Mouse (Mus musculus) lung, adult 2 months (tissue): Measurements from ENCODE around the gene Gm10570. TPM values are rescaled to one million over a fixed set of nuclear protein-coding genes. Genes with fewer than 3 reads are reported as not detected.

Source experiments
- DNase-seq: peaks from one replicate; pipeline ENCODE4 v3.0.0; 2022
- H3K4me1 ChIP-seq: fragments of 200-500 bp; 2 replicates; pipeline ENCODE4 v1.6.1; 2011; ENCODE audit warnings: low read length; ENCODE audit not compliant: control insufficient read depth, insufficient read depth
- H3K4me3 ChIP-seq: fragments of 200-500 bp; replicated peaks from 2 replicates; pipeline ENCODE3; 2011; ENCODE audit warnings: low read depth, mild to moderate bottlenecking, control low read depth, low read length; ENCODE audit errors: extremely low read depth
- CTCF ChIP-seq: fragments of 200-500 bp; IDR thresholded peaks from 2 replicates; pipeline ENCODE4 v1.5.1; 2011; ENCODE audit warnings: mild to moderate bottlenecking, low read length, control low read depth; ENCODE audit not compliant: insufficient read depth
- POLR2A ChIP-seq: fragments of 200-500 bp; IDR thresholded peaks from 2 replicates; pipeline ENCODE4 v1.6.1; 2011; ENCODE audit warnings: low read depth, mild to moderate bottlenecking, control low read depth, low read length, borderline replicate concordance; ENCODE audit errors: extremely low read depth
- WGBS: fragments of 180-500 bp; shearing (Covaris S2); methylation state at CpG from one replicate; pipeline ENCODE4 v1.1.7; 2018; 5-methylcytosine and 5-hydroxymethylcytosine counted together
- polyA plus RNA-seq: library from polyadenylated mRNA; depleted of rRNA; stranded (reverse); fragments of >200 nt; gene quantifications from 2 replicates; pipeline ENCODE4 v1.2.3, GENCODE M21; 2012

Gm10570 gene
- polyA plus RNA-seq, 1 experiment = not detected

GRCm38 (mm10) chr4:130275016-130275822 lies 33.3 kb downstream of the Gm10570 start:
- WGBS = 3% methylated on average over 62 of the region's 62 CpGs
- TF ChIP-seq POLR2A (no peak), CTCF (no peak)
- DNase-seq = peak; percentile 47

GRCm38 (mm10) chr4:130274346-130275015 lies 34.0 kb downstream of the Gm10570 start:
- 2% methylated on average over 29 of the region's 29 CpGs for WGBS
- TF ChIP-seq CTCF (no peak), POLR2A (no peak)
- H3K4me3 ChIP-seq = peak overlapping the region; percentile 17
- DNase-seq = no peak
- no peaks in the 10 kb centered on the region for H3K4me1 ChIP-seq

More at GRCm38 (mm10) chr4:130275016-130275822, 33.3 kb downstream of the Gm10570 start:
- H3K4me3 ChIP-seq = peak overlapping the region; percentile 53
- H3K4me1 ChIP-seq = no peaks in the 10 kb centered on the region

- no peak overlapping the region for H3K4me3 ChIP-seq
- H3K4me1 ChIP-seq = no peaks in the 10 kb centered on the region
- DNase-seq = no peak
- 11% methylated on average over 11 of the region's 12 CpGs for WGBS
- TF ChIP-seq POLR2A = no peak
- no peak for TF ChIP-seq CTCF
These were observed 34.7 kb downstream of the Gm10570 start for GRCm38 (mm10) chr4:130273698-130274345.

GRCm38 (mm10) chr4:130270611-130271347 lies 37.7 kb downstream of the Gm10570 start:
- 72% methylated on average over 6 of the region's 6 CpGs for WGBS
- no peak for DNase-seq
- TF ChIP-seq POLR2A = no peak
- no peak for TF ChIP-seq CTCF
- Histone ChIP-seq H3K4me3 (no peak overlapping the region), H3K4me1 (no peaks in the 10 kb centered on the region)

- WGBS = 59% methylated on average over 8 of the region's 8 CpGs
- H3K4me3 ChIP-seq = no peak overlapping the region
- H3K4me1 ChIP-seq = no peaks in the 10 kb centered on the region
- TF ChIP-seq CTCF (no peak), POLR2A (no peak)
- no peak for DNase-seq
These were observed 38.4 kb downstream of the Gm10570 start for GRCm38 (mm10) chr4:130270089-130270488.

- no peak for TF ChIP-seq CTCF
- H3K4me3 ChIP-seq = no peak overlapping the region
- WGBS = 79% methylated on average over 10 of the region's 10 CpGs
- DNase-seq = no peak
- no peaks in the 10 kb centered on the region for H3K4me1 ChIP-seq
These were observed 39.7 kb downstream of the Gm10570 start for GRCm38 (mm10) chr4:130268736-130269135.

GRCm38 (mm10) chr4:130267069-130267468 lies 41.4 kb downstream of the Gm10570 start:
- no peak overlapping the region for H3K4me3 ChIP-seq
- no peaks in the 10 kb centered on the region for H3K4me1 ChIP-seq
- DNase-seq = peak; percentile 39
- 74% methylated on average over 7 of the region's 7 CpGs for WGBS
- TF ChIP-seq CTCF (no peak), POLR2A (no peak)

- WGBS = 44% methylated on average over 9 of the region's 9 CpGs
- no peak for TF ChIP-seq CTCF
- TF ChIP-seq POLR2A = no peak
- DNase-seq = no peak
- Histone ChIP-seq H3K4me3 (peak overlapping the region; percentile 55), H3K4me1 (no peaks in the 10 kb centered on the region)
These were observed 41.9 kb downstream of the Gm10570 start for GRCm38 (mm10) chr4:130266601-130267000.
